32 mouse cellular contexts compared by ENCODE assay signal in genomic region chr13:93957907-93958306, GRCm38 (mm10).
"Had no signal": no experiment of that assay in that cellular context is flagged by ENCODE, and none has a peak within 500 bp of the region (broad histone marks: within the 10 kb centered on the region; RNA-seq: fewer than 3 reads in every experiment).

No protein-coding gene starts in this region.

- H3K4me2 ChIP-seq: limb, embryonic 12.5 days; limb, embryonic 13.5 days; limb, embryonic 15.5 days; liver, embryonic 11.5 days; liver, embryonic 12.5 days; liver, embryonic 13.5 days; liver, embryonic 15.5 days; lung, embryonic 14.5 days; lung, embryonic 15.5 days; midbrain, embryonic 11.5 days; midbrain, embryonic 12.5 days; midbrain, embryonic 13.5 days; midbrain, embryonic 15.5 days; neural tube, embryonic 12.5 days had no signal

- H3K4me1 ChIP-seq: limb, embryonic 12.5 days; limb, embryonic 13.5 days; limb, embryonic 15.5 days; liver, embryonic 12.5 days; liver, embryonic 13.5 days; liver, embryonic 15.5 days; lung, embryonic 15.5 days; megakaryocyte, embryonic 14.5 days; midbrain, embryonic 10.5 days; midbrain, embryonic 12.5 days; midbrain, embryonic 13.5 days; midbrain, embryonic 15.5 days; neural tube, embryonic 12.5 days had no signal

- H3K9ac ChIP-seq: limb, embryonic 12.5 days; limb, embryonic 13.5 days; limb, embryonic 15.5 days; liver, embryonic 12.5 days; liver, embryonic 13.5 days; liver, embryonic 14.5 days; liver, embryonic 15.5 days; liver, postnatal 0 days; lung, embryonic 14.5 days; lung, embryonic 15.5 days; midbrain, embryonic 12.5 days; midbrain, embryonic 13.5 days; midbrain, embryonic 15.5 days; neural tube, embryonic 12.5 days had no signal

- H3K27me3 ChIP-seq: limb, embryonic 12.5 days; limb, embryonic 13.5 days; limb, embryonic 15.5 days; liver, embryonic 12.5 days; liver, embryonic 13.5 days; liver, embryonic 15.5 days; lung, embryonic 15.5 days; midbrain, embryonic 12.5 days; midbrain, embryonic 13.5 days; midbrain, embryonic 15.5 days; neural tube, embryonic 12.5 days had no signal

- H3K36me3 ChIP-seq: limb, embryonic 10.5 days; limb, embryonic 12.5 days; limb, embryonic 13.5 days; limb, embryonic 15.5 days; liver, embryonic 12.5 days; liver, embryonic 13.5 days; liver, embryonic 15.5 days; lung, embryonic 15.5 days; midbrain, embryonic 10.5 days; midbrain, embryonic 12.5 days; midbrain, embryonic 13.5 days; midbrain, embryonic 15.5 days; neural tube, embryonic 12.5 days had no signal

- DNase-seq: left cerebral cortex, postnatal 4 days; liver; liver, embryonic 13.5 days; liver, postnatal 0 days; lung, adult 18-20 months; lung, adult 2 months; lung, embryonic 14.5 days; lung, postnatal 10 days; lung, postnatal 14 days; lung, postnatal 36 days; lung, postnatal 4 days; midbrain, embryonic 14.5 days had no signal

- H3K9me3 ChIP-seq: limb, embryonic 10.5 days; limb, embryonic 12.5 days; limb, embryonic 13.5 days; limb, embryonic 15.5 days; liver, embryonic 12.5 days; liver, embryonic 13.5 days; liver, embryonic 15.5 days; lung, embryonic 15.5 days; midbrain, embryonic 10.5 days; midbrain, embryonic 12.5 days; midbrain, embryonic 13.5 days; midbrain, embryonic 15.5 days; neural tube, embryonic 12.5 days had no signal

- H3K27ac ChIP-seq: limb, embryonic 10.5 days; limb, embryonic 12.5 days; limb, embryonic 13.5 days; limb, embryonic 15.5 days; liver, embryonic 12.5 days; liver, embryonic 13.5 days; liver, embryonic 14.5 days; liver, embryonic 15.5 days; lung, embryonic 15.5 days; macrophage; midbrain, embryonic 10.5 days; midbrain, embryonic 12.5 days; midbrain, embryonic 13.5 days; midbrain, embryonic 15.5 days; neural tube, embryonic 12.5 days had no signal

- ATAC-seq: liver, embryonic 12.5 days; liver, postnatal 0 days; lung, postnatal 0 days; midbrain, embryonic 13.5 days; midbrain, embryonic 15.5 days; midbrain, embryonic 16.5 days had no signal

- H3K4me3 ChIP-seq: limb, embryonic 10.5 days; limb, embryonic 12.5 days; limb, embryonic 13.5 days; limb, embryonic 15.5 days; liver, embryonic 12.5 days; liver, embryonic 13.5 days; liver, embryonic 15.5 days; lung, embryonic 15.5 days; megakaryocyte, embryonic 14.5 days; midbrain, embryonic 10.5 days; midbrain, embryonic 12.5 days; midbrain, embryonic 13.5 days; midbrain, embryonic 15.5 days; myocyte; neural tube, embryonic 12.5 days had no signal
